Mouse (Mus musculus): ENCODE measurements around the gene Lifr. TPM values are rescaled to one million over a fixed set of nuclear protein-coding genes. Genes with fewer than 3 reads are reported as not detected.

Lifr gene
- total and polyA plus RNA-seq, 3 experiments: 16.8 to 62.9 (median 56.2) TPM

GRCm38 (mm10) chr15:7149796-7150195, 59.4 kb downstream of the Lifr start:
- H3K27ac ChIP-seq: no peak overlapping the region
- no peak for DNase-seq
- no peak overlapping the region for H3K4me3 ChIP-seq
- 96% methylated on average over 18 of the region's 18 CpGs for WGBS
- intact Hi-C loops (cut with DNase I): no loop called here
- peaks cover 31% of the 10 kb centered on the region for H3K4me1 ChIP-seq (ENCODE audit: control insufficient read depth, insufficient read depth, low read length)
- H3K27me3 ChIP-seq (ENCODE audit: control insufficient read depth, insufficient read depth, low read length): no peaks in the 10 kb centered on the region
- no peak overlapping the region for H3K9ac ChIP-seq (ENCODE audit: low read depth, low read length)
- peaks cover 15% of the 10 kb centered on the region for H3K36me3 ChIP-seq (ENCODE audit: control insufficient read depth, insufficient read depth, low read length)
- H3K79me2 ChIP-seq (replicated peaks; ENCODE audit: control insufficient read depth, insufficient read depth, low read length): peaks cover 4% of the 10 kb centered on the region
- TF ChIP-seq EP300 (IDR thresholded peaks at IDR 0.05; ENCODE audit: insufficient read depth, low read depth, low read length) (no peak), CTCF (IDR thresholded peaks at IDR 0.05) (no peak), POLR2A (IDR thresholded peaks at IDR 0.05; ENCODE audit: insufficient read depth, low read depth, low read length) (no peak)

GRCm38 (mm10) chr15:7150591-7150990, 60.2 kb downstream of the Lifr start:
- intact Hi-C loops (cut with DNase I): no loop called here
- Histone ChIP-seq H3K4me1 (ENCODE audit: control insufficient read depth, insufficient read depth, low read length) (peaks cover 24% of the 10 kb centered on the region), H3K27ac (no peak overlapping the region), H3K27me3 (ENCODE audit: control insufficient read depth, insufficient read depth, low read length) (no peaks in the 10 kb centered on the region), H3K9ac (ENCODE audit: low read depth, low read length) (no peak overlapping the region), H3K79me2 (replicated peaks; ENCODE audit: control insufficient read depth, insufficient read depth, low read length) (peaks cover 4% of the 10 kb centered on the region), H3K4me3 (no peak overlapping the region), H3K36me3 (ENCODE audit: control insufficient read depth, insufficient read depth, low read length) (peaks cover 12% of the 10 kb centered on the region)
- 87% methylated on average over 9 of the region's 9 CpGs for WGBS
- TF ChIP-seq CTCF (IDR thresholded peaks at IDR 0.05) (no peak), EP300 (IDR thresholded peaks at IDR 0.05; ENCODE audit: insufficient read depth, low read depth, low read length) (no peak), POLR2A (IDR thresholded peaks at IDR 0.05; ENCODE audit: insufficient read depth, low read depth, low read length) (no peak)
- peak in 1 of 2 experiments; percentile 41 for DNase-seq

GRCm38 (mm10) chr15:7152116-7152760, 61.8 kb downstream of the Lifr start:
- Histone ChIP-seq H3K36me3 (ENCODE audit: control insufficient read depth, insufficient read depth, low read length) (peaks cover 9% of the 10 kb centered on the region), H3K27me3 (ENCODE audit: control insufficient read depth, insufficient read depth, low read length) (no peaks in the 10 kb centered on the region), H3K4me3 (no peak overlapping the region), H3K27ac (no peak overlapping the region), H3K79me2 (replicated peaks; ENCODE audit: control insufficient read depth, insufficient read depth, low read length) (peaks cover 4% of the 10 kb centered on the region), H3K9ac (ENCODE audit: low read depth, low read length) (no peak overlapping the region), H3K4me1 (ENCODE audit: control insufficient read depth, insufficient read depth, low read length) (peaks cover 17% of the 10 kb centered on the region)
- TF ChIP-seq EP300 (IDR thresholded peaks at IDR 0.05; ENCODE audit: insufficient read depth, low read depth, low read length) (no peak), CTCF (IDR thresholded peaks at IDR 0.05) (no peak), POLR2A (IDR thresholded peaks at IDR 0.05; ENCODE audit: insufficient read depth, low read depth, low read length) (no peak)
- WGBS: 54% methylated on average over 10 of the region's 10 CpGs
- intact Hi-C loops (cut with DNase I): no loop called here
- no peak for DNase-seq

GRCm38 (mm10) chr15:7154010-7154736, 63.8 kb downstream of the Lifr start:
- H3K36me3 ChIP-seq (ENCODE audit: control insufficient read depth, insufficient read depth, low read length): peaks cover 10% of the 10 kb centered on the region
- intact Hi-C loops (cut with DNase I): loop anchor here (2.0 kb wide), 1 partner anchor 51 kb away; no protein-coding TSS in a partner anchor
- DNase-seq: peak; percentile 71 to 77
- TF ChIP-seq CTCF (IDR thresholded peaks at IDR 0.05) (no peak), EP300 (IDR thresholded peaks at IDR 0.05; ENCODE audit: insufficient read depth, low read depth, low read length) (no peak)
- peaks cover 19% of the 10 kb centered on the region for H3K4me1 ChIP-seq (ENCODE audit: control insufficient read depth, insufficient read depth, low read length)
- no peaks in the 10 kb centered on the region; the same call in 1 of the 2 replicates for H3K79me2 ChIP-seq (replicated peaks; ENCODE audit: control insufficient read depth, insufficient read depth, low read length)
- H3K27ac ChIP-seq: no peak overlapping the region
- H3K4me3 ChIP-seq: no peak overlapping the region
- WGBS: 49% methylated on average over 15 of the region's 15 CpGs
- no peak overlapping the region for H3K9ac ChIP-seq (ENCODE audit: low read depth, low read length)
- no peaks in the 10 kb centered on the region for H3K27me3 ChIP-seq (ENCODE audit: control insufficient read depth, insufficient read depth, low read length)

- no peaks in the 10 kb centered on the region for H3K27me3 ChIP-seq (ENCODE audit: control insufficient read depth, insufficient read depth, low read length)
- intact Hi-C loops (cut with DNase I): loop anchor here (2.0 kb wide), 1 partner anchor 50 kb away; no protein-coding TSS in a partner anchor
- peaks cover 13% of the 10 kb centered on the region for H3K36me3 ChIP-seq (ENCODE audit: control insufficient read depth, insufficient read depth, low read length)
- no peaks in the 10 kb centered on the region; the same call in 1 of the 2 replicates for H3K79me2 ChIP-seq (replicated peaks; ENCODE audit: control insufficient read depth, insufficient read depth, low read length)
- H3K9ac ChIP-seq (ENCODE audit: low read depth, low read length): no peak overlapping the region
- no peak for DNase-seq
- no peak overlapping the region for H3K4me3 ChIP-seq
- H3K27ac ChIP-seq: no peak overlapping the region
- peaks cover 19% of the 10 kb centered on the region for H3K4me1 ChIP-seq (ENCODE audit: control insufficient read depth, insufficient read depth, low read length)
- 68% methylated on average over 7 of the region's 7 CpGs for WGBS
- no peak for TF ChIP-seq POLR2A (IDR thresholded peaks at IDR 0.05; ENCODE audit: insufficient read depth, low read depth, low read length)
- no peak for TF ChIP-seq EP300 (IDR thresholded peaks at IDR 0.05; ENCODE audit: insufficient read depth, low read depth, low read length)
These were observed 64.3 kb downstream of the Lifr start for GRCm38 (mm10) chr15:7154737-7155090.

- TF ChIP-seq POLR2A (IDR thresholded peaks at IDR 0.05; ENCODE audit: insufficient read depth, low read depth, low read length) (no peak), EP300 (IDR thresholded peaks at IDR 0.05; ENCODE audit: insufficient read depth, low read depth, low read length) (no peak), CTCF (IDR thresholded peaks at IDR 0.05) (no peak)
These were observed 67.2 kb downstream of the Lifr start for GRCm38 (mm10) chr15:7157658-7158057.

More at GRCm38 (mm10) chr15:7157658-7158057, 67.2 kb downstream of the Lifr start:
- H3K9ac ChIP-seq (ENCODE audit: low read depth, low read length): no peak overlapping the region
- intact Hi-C loops (cut with DNase I): no loop called here
- H3K27me3 ChIP-seq (ENCODE audit: control insufficient read depth, insufficient read depth, low read length): no peaks in the 10 kb centered on the region
- H3K27ac ChIP-seq: no peak overlapping the region
- no peak for DNase-seq
- H3K36me3 ChIP-seq (ENCODE audit: control insufficient read depth, insufficient read depth, low read length): peaks cover 4% of the 10 kb centered on the region
- H3K4me3 ChIP-seq: no peak overlapping the region
- H3K4me1 ChIP-seq (ENCODE audit: control insufficient read depth, insufficient read depth, low read length): peaks cover 10% of the 10 kb centered on the region
- WGBS: 90% methylated on average over 6 of the region's 6 CpGs
- no peaks in the 10 kb centered on the region for H3K79me2 ChIP-seq (replicated peaks; ENCODE audit: control insufficient read depth, insufficient read depth, low read length)

Measured in heart, adult 2 months (tissue).